Comparison of ENCODE assay signal across 16 mouse cellular contexts in genomic region chr1:106268028-106268799, GRCm38 (mm10).
DNase-seq lines count a peak whose midpoint lies in the region; ATAC-seq lines count a peak whose summit lies in the region.
"Had no signal": no experiment of that assay in that cellular context is flagged by ENCODE, and none has a peak within 500 bp of the region (broad histone marks: within the 10 kb centered on the region; RNA-seq: fewer than 3 reads in every experiment).

No protein-coding gene starts in this region.

- H3K27me3 ChIP-seq in kidney, embryonic 16.5 days (ENCODE audit: insufficient read depth, low read length), result no peaks in the 10 kb centered on the region
- no peaks in the 10 kb centered on the region for H3K27me3 ChIP-seq in hindbrain, embryonic 13.5 days
- H3K27me3 ChIP-seq: intestine, embryonic 15.5 days; limb, embryonic 13.5 days had no signal

- DNase-seq in kidney, adult 11 months, result no peak
- DNase-seq in adrenal gland, postnatal 14 days, result peak; percentile 69
- DNase-seq in heart, postnatal 4 days, result no peak
- no peak for DNase-seq in testis, postnatal 14 days (ENCODE audit: low spot score)
- DNase-seq: cerebellum, postnatal 10 days; heart, adult 18-20 months; kidney, postnatal 36 days; lung, embryonic 14.5 days; thymus, adult 18-20 months had no signal

- H3K4me3 ChIP-seq in kidney, embryonic 16.5 days (ENCODE audit: low read length), result no peak overlapping the region
- no peak overlapping the region for H3K4me3 ChIP-seq in hindbrain, embryonic 13.5 days
- H3K4me3 ChIP-seq: intestine, embryonic 15.5 days; limb, embryonic 13.5 days had no signal

- 83% methylated on average over 6 of the region's 6 CpGs for WGBS in kidney, embryonic 16.5 days
- WGBS in hindbrain, embryonic 13.5 days, result 94% methylated on average over 6 of the region's 6 CpGs

- ATAC-seq in kidney, embryonic 16.5 days (ENCODE audit: low FRiP score, low TSS enrichment), result peak; percentile 39; the same call in 1 of the 2 replicates
- ATAC-seq in CD4-positive, CD25-positive, alpha-beta regulatory T cell, adult 4 months, result peak; percentile 29
- ATAC-seq in inflammation-experienced regulatory T-cells, adult 6 months, result peak; percentile 28
- ATAC-seq in hindbrain, embryonic 13.5 days (ENCODE audit: low FRiP score), result no peak
- ATAC-seq: forebrain, embryonic 14.5 days; intestine, embryonic 15.5 days had no signal

- H3K4me2 ChIP-seq in kidney, embryonic 16.5 days (replicated peaks; ENCODE audit: low read depth, low read length), result no peak overlapping the region
- H3K4me2 ChIP-seq in hindbrain, embryonic 13.5 days, result no peak overlapping the region
- H3K4me2 ChIP-seq: intestine, embryonic 15.5 days; limb, embryonic 13.5 days; lung, embryonic 14.5 days had no signal

- peaks cover 7% of the 10 kb centered on the region; the same call in 1 of the 2 replicates for H3K4me1 ChIP-seq in kidney, embryonic 16.5 days (ENCODE audit: insufficient read depth, low read length)
- peaks cover 12% of the 10 kb centered on the region for H3K4me1 ChIP-seq in hindbrain, embryonic 13.5 days (replicated peaks)
- H3K4me1 ChIP-seq: intestine, embryonic 15.5 days had no signal

- no peaks in the 10 kb centered on the region for H3K9me3 ChIP-seq in kidney, embryonic 16.5 days (ENCODE audit: low read length)
- H3K9me3 ChIP-seq in hindbrain, embryonic 13.5 days, result no peaks in the 10 kb centered on the region
- H3K9me3 ChIP-seq: intestine, embryonic 15.5 days; limb, embryonic 13.5 days had no signal

- H3K27ac ChIP-seq in kidney, embryonic 16.5 days (ENCODE audit: low read length), result no peak overlapping the region
- H3K27ac ChIP-seq in hindbrain, embryonic 13.5 days, result no peak overlapping the region
- H3K27ac ChIP-seq: intestine, embryonic 15.5 days; limb, embryonic 13.5 days had no signal

- no peak overlapping the region for H3K9ac ChIP-seq in kidney, embryonic 16.5 days (replicated peaks; ENCODE audit: low read length)
- no peak overlapping the region for H3K9ac ChIP-seq in hindbrain, embryonic 13.5 days
- H3K9ac ChIP-seq: intestine, embryonic 15.5 days; limb, embryonic 13.5 days; lung, embryonic 14.5 days had no signal

- no peaks in the 10 kb centered on the region for H3K36me3 ChIP-seq in kidney, embryonic 16.5 days (ENCODE audit: insufficient read depth, low read length)
- H3K36me3 ChIP-seq in hindbrain, embryonic 13.5 days, result no peaks in the 10 kb centered on the region
- H3K36me3 ChIP-seq: intestine, embryonic 15.5 days; limb, embryonic 13.5 days had no signal
